Mouse (Mus musculus) hindbrain, embryonic 10.5 days (tissue): ENCODE results near the gene Serpina3g. TPM values are rescaled to one million over a fixed set of nuclear protein-coding genes. Genes with fewer than 3 reads are reported as not detected.

Source experiments
- polyA plus RNA-seq: library from polyadenylated mRNA; unstranded; fragments of >200 nt; fragmentation: Nextera tagmentation; extraction: Ambion mirVana; gene quantifications from 2 replicates; pipeline ENCODE4 v1.2.1, GENCODE M21; 2016

Gene Serpina3g
- polyA plus RNA-seq, 1 experiment from 2014 or later = not detected

Other genes starting within 250 kb of the Serpina3g start
- gene Serpina11, start 246.3 kb upstream of the Serpina3g start, polyA plus RNA-seq = not detected in 2 replicates
- gene Serpina9, start 222.5 kb upstream of the Serpina3g start, polyA plus RNA-seq = not detected in 2 replicates
- not detected in 2 replicates for gene Serpina12, start 191.8 kb upstream of the Serpina3g start, polyA plus RNA-seq
- gene Serpina5, start 135.1 kb upstream of the Serpina3g start, polyA plus RNA-seq = not detected in 2 replicates
- gene Serpina3a, start 123.5 kb upstream of the Serpina3g start, polyA plus RNA-seq = not detected in 2 replicates
- gene Serpina3b, start 108.2 kb upstream of the Serpina3g start, polyA plus RNA-seq = not detected in 2 replicates
- gene Serpina3c, start 82.4 kb upstream of the Serpina3g start, polyA plus RNA-seq = not detected in 2 replicates
- gene Serpina3f, start 21.7 kb upstream of the Serpina3g start, polyA plus RNA-seq = 0.47 TPM in 1 of 2 replicates, not detected in the other
- gene Serpina3i, start 26.9 kb downstream of the Serpina3g start, polyA plus RNA-seq = 0.34 TPM in 1 of 2 replicates, not detected in the other
- not detected in 2 replicates for gene Serpina3j, start 78.3 kb downstream of the Serpina3g start, polyA plus RNA-seq
- not detected in 2 replicates for gene Serpina3k, start 102.2 kb downstream of the Serpina3g start, polyA plus RNA-seq
- not detected in 2 replicates for gene Serpina3m, start 102.2 kb downstream of the Serpina3g start, polyA plus RNA-seq
- not detected in 2 replicates for gene Serpina3n, start 170.5 kb downstream of the Serpina3g start, polyA plus RNA-seq
- gene Gsc, start 237.1 kb downstream of the Serpina3g start, polyA plus RNA-seq = 0.55 and 0.76 TPM in 2 replicates